Mouse (Mus musculus) heart, embryonic 14.5 days (tissue): Measurements from ENCODE around the gene Elmo2. TPM values are rescaled to one million over a fixed set of nuclear protein-coding genes. Genes with fewer than 3 reads are reported as not detected.

ENCODE experiments used
- ATAC-seq: fragments of 200-750 bp; cut with Nextera tagmentation; 2 replicates; pipeline ENCODE4 v1.8.0; 2017; ENCODE audit warnings: low read depth, moderate TSS enrichment; ENCODE audit not compliant: insufficient number of reproducible peaks, insufficient read depth, low FRiP score
- H3K27ac ChIP-seq, 2 experiments: fragments of 200-500 bp in 1 of 2; fragments of 300-500 bp in 1 of 2; sonication (generic) in 1 of 2; replicated peaks in 1 of 2; 2 replicates each; pipeline ENCODE4 v1.5.1; 2012 to 2014; ENCODE audit warnings: low read depth in 2 of 2, low read length in 2 of 2, control low read depth in 1 of 2, mild to moderate bottlenecking in 1 of 2, mixed read lengths in 1 of 2; ENCODE audit not compliant: control insufficient read depth in 1 of 2, insufficient read depth in 1 of 2
- H3K27me3 ChIP-seq: fragments of 300-500 bp; sonication (generic); 2 replicates; pipeline ENCODE4 v1.6.1; 2014; ENCODE audit warnings: mild to moderate bottlenecking, low read length, control low read depth; ENCODE audit not compliant: control insufficient read depth, insufficient read depth
- H3K36me3 ChIP-seq: fragments of 300-500 bp; sonication (generic); 2 replicates; pipeline ENCODE4 v1.6.1; 2014; ENCODE audit warnings: mild to moderate bottlenecking, control low read depth, low read length, mixed read lengths; ENCODE audit not compliant: control insufficient read depth, insufficient read depth
- H3K4me1 ChIP-seq, 2 experiments: fragments of 200-500 bp in 1 of 2; fragments of 300-500 bp in 1 of 2; sonication (generic) in 1 of 2; 2 replicates each; pipeline ENCODE4 v1.6.1; 2012 to 2014; ENCODE audit warnings: low read length in 2 of 2, control low read depth in 1 of 2, mixed read lengths in 1 of 2; ENCODE audit not compliant: control insufficient read depth in 2 of 2, insufficient read depth in 2 of 2
- H3K4me2 ChIP-seq: fragments of 300-500 bp; sonication (generic); 2 replicates; pipeline ENCODE4 v1.6.1; 2014; ENCODE audit warnings: mild to moderate bottlenecking, low read length
- H3K4me3 ChIP-seq, 2 experiments: fragments of 200-500 bp in 1 of 2; fragments of 300-500 bp in 1 of 2; sonication (generic) in 1 of 2; 2 replicates each; pipeline ENCODE4 v1.5.1; 2012 to 2014; ENCODE audit warnings: low read length in 2 of 2, mild to moderate bottlenecking in 2 of 2, control low read depth in 1 of 2, low read depth in 1 of 2, moderate library complexity in 1 of 2; ENCODE audit not compliant: control insufficient read depth in 1 of 2, insufficient read depth in 1 of 2
- H3K9ac ChIP-seq: fragments of 300-500 bp; sonication (generic); 2 replicates; pipeline ENCODE4 v1.6.1; 2014; ENCODE audit warnings: mild to moderate bottlenecking, low read length
- H3K9me3 ChIP-seq: fragments of 300-500 bp; sonication (generic); 2 replicates; pipeline ENCODE4 v1.6.1; 2016; ENCODE audit warnings: low read length, control low read depth; ENCODE audit not compliant: control insufficient read depth
- WGBS: fragments of 180-500 bp; shearing (Covaris S2); extraction: QIAGEN DNeasy Blood & Tissue Kit; methylation state at CpG from one replicate; pipeline ENCODE4 v1.1.7; 2014; 5-methylcytosine and 5-hydroxymethylcytosine counted together
- polyA plus RNA-seq: library from polyadenylated mRNA; unstranded; fragments of >200 nt; fragmentation: Nextera tagmentation; extraction: Ambion mirVana; gene quantifications from 2 replicates; pipeline ENCODE4 v1.2.1, GENCODE M21; 2014

The Elmo2 gene
- polyA plus RNA-seq, 1 experiment from 2014 or later = 40.1 TPM

GRCm38 (mm10) chr2:165281779-165282311 lies 44.4 kb downstream of the Elmo2 start:
- Histone ChIP-seq H3K9ac (no peak overlapping the region), H3K4me3 (no peak overlapping the region), H3K36me3 (peaks cover 33% of the 10 kb centered on the region), H3K9me3 (no peaks in the 10 kb centered on the region), H3K27ac (no peak overlapping the region), H3K27me3 (no peaks in the 10 kb centered on the region), H3K4me1 (peaks cover 2 to 9% of the 10 kb centered on the region in 2 experiments; a peak in 3 of 4 replicates), H3K4me2 (no peak overlapping the region)
- no peak; the same call in 1 of the 2 replicates for ATAC-seq
- WGBS = 40% methylated on average over 5 of the region's 6 CpGs

- Histone ChIP-seq H3K4me3 (no peak overlapping the region), H3K4me1 (peaks cover 0 to 5% of the 10 kb centered on the region in 2 experiments; a peak in 2 of 4 replicates), H3K36me3 (peaks cover 39% of the 10 kb centered on the region), H3K9ac (no peak overlapping the region), H3K27me3 (no peaks in the 10 kb centered on the region; the same call in 1 of the 2 replicates), H3K9me3 (no peaks in the 10 kb centered on the region), H3K27ac (no peak overlapping the region), H3K4me2 (no peak overlapping the region)
- no peak for ATAC-seq
- WGBS = 62% methylated on average over 10 of the region's 10 CpGs
Observed at GRCm38 (mm10) chr2:165279351-165279750, 46.9 kb downstream of the Elmo2 start.

- peaks cover 30% of the 10 kb centered on the region for H3K36me3 ChIP-seq
- H3K4me2 ChIP-seq = no peak overlapping the region
- no peaks in the 10 kb centered on the region for H3K9me3 ChIP-seq
- H3K4me3 ChIP-seq = no peak overlapping the region
- peaks cover 0 to 5% of the 10 kb centered on the region in 2 experiments; a peak in 2 of 4 replicates for H3K4me1 ChIP-seq
- no peak overlapping the region for H3K27ac ChIP-seq
- WGBS = 84% methylated on average over 5 of the region's 5 CpGs
- no peak for ATAC-seq
- no peak overlapping the region for H3K9ac ChIP-seq
- no peaks in the 10 kb centered on the region; the same call in 1 of the 2 replicates for H3K27me3 ChIP-seq
Observed at GRCm38 (mm10) chr2:165277188-165277740, 49.0 kb downstream of the Elmo2 start.

DNA sequence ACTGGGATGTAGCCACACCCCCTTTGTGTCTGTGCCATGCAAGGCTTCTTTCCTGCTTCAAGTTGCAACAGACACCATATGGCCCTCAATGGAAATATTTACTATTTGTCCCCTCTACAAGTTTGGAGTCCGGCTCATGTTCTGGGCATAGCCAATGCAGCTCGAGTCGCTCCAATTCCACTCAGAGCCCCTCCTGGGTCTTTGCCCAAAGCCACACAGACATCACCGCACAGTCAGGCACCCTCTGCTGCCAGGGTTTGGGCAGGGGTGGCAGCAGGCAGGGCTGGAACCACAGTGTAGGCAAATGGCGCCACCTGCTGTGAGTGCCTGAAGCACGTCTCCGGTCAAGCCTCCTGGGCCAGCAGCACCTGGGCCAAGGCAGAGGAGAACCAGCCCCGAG lies 50.5 kb downstream of the Elmo2 start:
- Histone ChIP-seq H3K4me3 (no peak overlapping the region), H3K36me3 (peaks cover 26% of the 10 kb centered on the region), H3K27me3 (no peaks in the 10 kb centered on the region; the same call in 1 of the 2 replicates), H3K9me3 (no peaks in the 10 kb centered on the region), H3K27ac (no peak overlapping the region), H3K4me1 (peaks cover 7 to 10% of the 10 kb centered on the region in 2 experiments), H3K9ac (no peak overlapping the region), H3K4me2 (no peak overlapping the region)
- 22% methylated on average over 8 of the region's 8 CpGs for WGBS
- ATAC-seq = no peak

GRCm38 (mm10) chr2:165275124-165275640 lies 51.1 kb downstream of the Elmo2 start:
- 54% methylated on average over 8 of the region's 8 CpGs for WGBS
- H3K4me1 ChIP-seq = peaks cover 14% of the 10 kb centered on the region in 2 experiments
- no peaks in the 10 kb centered on the region for H3K9me3 ChIP-seq
- H3K27ac ChIP-seq = no peak overlapping the region
- no peak overlapping the region for H3K9ac ChIP-seq
- no peak overlapping the region for H3K4me3 ChIP-seq
- ATAC-seq = no peak
- H3K36me3 ChIP-seq = peaks cover 20% of the 10 kb centered on the region
- no peak overlapping the region for H3K4me2 ChIP-seq
- H3K27me3 ChIP-seq = no peaks in the 10 kb centered on the region; the same call in 1 of the 2 replicates

GRCm38 (mm10) chr2:165273589-165273988 lies 52.7 kb downstream of the Elmo2 start:
- Histone ChIP-seq H3K9me3 (no peaks in the 10 kb centered on the region), H3K4me3 (no peak overlapping the region), H3K9ac (no peak overlapping the region), H3K4me1 (peaks cover 14 to 15% of the 10 kb centered on the region in 2 experiments), H3K27ac (no peak overlapping the region), H3K4me2 (no peak overlapping the region), H3K27me3 (no peaks in the 10 kb centered on the region; the same call in 1 of the 2 replicates), H3K36me3 (peaks cover 19% of the 10 kb centered on the region)
- no peak for ATAC-seq
- WGBS = 48% methylated on average over 4 of the region's 4 CpGs

DNA sequence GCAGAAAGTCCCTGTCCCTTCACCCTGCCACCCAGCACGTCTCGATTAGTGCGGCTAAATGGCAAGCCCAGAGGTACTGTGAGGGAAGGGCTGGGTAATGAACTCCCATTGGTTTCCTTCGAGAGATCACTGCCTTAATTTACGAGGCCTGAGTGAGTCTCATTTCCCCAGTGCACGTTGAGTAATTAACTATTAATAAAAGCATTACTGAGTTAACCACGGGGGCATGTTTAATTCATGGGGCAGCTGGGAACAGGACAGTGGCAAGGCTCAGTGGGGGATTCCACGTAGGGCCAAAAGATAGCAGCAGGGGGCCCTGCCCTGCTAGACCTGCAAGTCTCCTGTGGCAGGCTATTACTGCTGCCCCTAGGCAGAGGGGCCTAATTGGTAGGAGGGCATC lies 55.0 kb downstream of the Elmo2 start:
- H3K27ac ChIP-seq = no peak overlapping the region
- peaks cover under 1% of the 10 kb centered on the region; the same call in 1 of the 2 replicates for H3K36me3 ChIP-seq
- H3K27me3 ChIP-seq = peaks cover 14% of the 10 kb centered on the region; the same call in 1 of the 2 replicates
- H3K9ac ChIP-seq = no peak overlapping the region
- no peaks in the 10 kb centered on the region for H3K9me3 ChIP-seq
- ATAC-seq = no peak
- H3K4me2 ChIP-seq = peak overlapping the region; percentile 38; the same call in 1 of the 2 replicates
- H3K4me1 ChIP-seq = peaks cover 14 to 15% of the 10 kb centered on the region in 2 experiments
- H3K4me3 ChIP-seq = no peak overlapping the region
- WGBS = 9% methylated on average over 8 of the region's 8 CpGs
